Mouse (Mus musculus) midbrain, embryonic 16.5 days (tissue): ENCODE data around the gene Sec24c. TPM values are rescaled to one million over a fixed set of nuclear protein-coding genes. Genes with fewer than 3 reads are reported as not detected.

Experiments
- microRNA-seq: library from miRNA; unstranded; fragments of <30 nt; microRNA quantifications from one replicate; pipeline ENCODE4, GENCODE M21; 2017
- polyA plus RNA-seq: library from polyadenylated mRNA; unstranded; fragments of >200 nt; fragmentation: Nextera tagmentation; extraction: Ambion mirVana; gene quantifications from 2 replicates; pipeline ENCODE4 v1.2.1, GENCODE M21; 2015

The Sec24c gene
- polyA plus RNA-seq, 1 experiment from 2014 or later = 92.9 TPM

Small RNAs within 50 kb of the gene (microRNA-seq; reads per million reads assigned to microRNA genes)
- gene Mir6946 = 1.0 reads per million

Other genes starting within 250 kb of the Sec24c start
- 1.3 and 2.4 TPM in 2 replicates for gene Cfap70, start 222.1 kb upstream of the Sec24c start, polyA plus RNA-seq
- 13.1 and 16.1 TPM in 2 replicates for gene Anxa7, start 194.2 kb upstream of the Sec24c start, polyA plus RNA-seq
- 0.26 and 0.45 TPM in 2 replicates for gene Mss51, start 177.4 kb upstream of the Sec24c start, polyA plus RNA-seq
- gene Ppp3cb, start 127.7 kb upstream of the Sec24c start, polyA plus RNA-seq = 105 and 107 TPM in 2 replicates
- 13.8 and 14.2 TPM in 2 replicates for gene Usp54, start 33.2 kb upstream of the Sec24c start, polyA plus RNA-seq
- gene Myoz1, start 17.8 kb upstream of the Sec24c start, polyA plus RNA-seq = 0.19 TPM in 1 of 2 replicates, not detected in the other
- 0.16 and 0.24 TPM in 2 replicates for gene Synpo2l, start 6.0 kb upstream of the Sec24c start, polyA plus RNA-seq
- gene Fut11, start 20.7 kb downstream of the Sec24c start, polyA plus RNA-seq = 25.5 and 27.2 TPM in 2 replicates
- 166 and 171 TPM in 2 replicates for gene Chchd1, start 28.7 kb downstream of the Sec24c start, polyA plus RNA-seq
- gene Zswim8, start 33.2 kb downstream of the Sec24c start, polyA plus RNA-seq = 44.9 and 50.3 TPM in 2 replicates
- gene Ndst2, start 60.3 kb downstream of the Sec24c start, polyA plus RNA-seq = 17.5 and 19.3 TPM in 2 replicates
- gene Camk2g, start 119.8 kb downstream of the Sec24c start, polyA plus RNA-seq = 149 and 180 TPM in 2 replicates
- 0.19 and 0.72 TPM in 2 replicates for gene Plau, start 162.4 kb downstream of the Sec24c start, polyA plus RNA-seq